Comparison of ENCODE assay signal across 37 mouse cellular contexts in genomic region chr11:55126663-55127062, GRCm38 (mm10). TPM values are rescaled to one million over a fixed set of nuclear protein-coding genes. Genes with fewer than 3 reads are reported as not detected.
"Had no signal": no experiment of that assay in that cellular context is flagged by ENCODE, and none has a peak within 500 bp of the region (broad histone marks: within the 10 kb centered on the region; RNA-seq: fewer than 3 reads in every experiment).

No protein-coding gene starts in this region.

- H3K36me3 ChIP-seq: heart, embryonic 10.5 days; heart, embryonic 12.5 days; hindbrain, embryonic 10.5 days; hindbrain, embryonic 12.5 days; intestine, embryonic 15.5 days; limb, embryonic 10.5 days; limb, embryonic 12.5 days had no signal

- H3K4me1 ChIP-seq: heart, embryonic 10.5 days; heart, embryonic 12.5 days; hindbrain, embryonic 10.5 days; hindbrain, embryonic 12.5 days; intestine, embryonic 15.5 days; limb, embryonic 10.5 days; limb, embryonic 12.5 days had no signal

- DNase-seq: gastrocnemius, adult 2 months; gastrocnemius, postnatal 10 days; gastrocnemius, postnatal 25 days; heart, adult 18-20 months; heart, postnatal 10 days; heart, postnatal 4 days; kidney, adult 18-20 months; kidney, adult 8-10 months; kidney, postnatal 10 days; kidney, postnatal 25 days had no signal

- H3K4me2 ChIP-seq: heart, embryonic 12.5 days; hindbrain, embryonic 12.5 days; intestine, embryonic 15.5 days; limb, embryonic 12.5 days had no signal

- H3K27ac ChIP-seq: gastrocnemius, adult 2 months; heart, embryonic 10.5 days; hindbrain, embryonic 10.5 days; hindbrain, embryonic 12.5 days; intestine, embryonic 15.5 days; left cerebral cortex, adult 2 months; limb, embryonic 10.5 days; limb, embryonic 12.5 days had no signal

- H3K9ac ChIP-seq: heart, embryonic 12.5 days; hindbrain, embryonic 12.5 days; intestine, embryonic 15.5 days; limb, embryonic 12.5 days had no signal

- H3K9me3 ChIP-seq: heart, embryonic 10.5 days; heart, embryonic 12.5 days; hindbrain, embryonic 10.5 days; hindbrain, embryonic 12.5 days; intestine, embryonic 15.5 days; limb, embryonic 10.5 days; limb, embryonic 12.5 days had no signal

- ATAC-seq: hindbrain, embryonic 16.5 days; inflammation-experienced regulatory T-cells, adult 6 months; intestine, embryonic 15.5 days; intestine, postnatal 0 days had no signal

- H3K27me3 ChIP-seq: heart, embryonic 12.5 days; hindbrain, embryonic 12.5 days; intestine, embryonic 15.5 days; limb, embryonic 12.5 days had no signal

- H3K4me3 ChIP-seq: gastrocnemius, adult 2 months; heart, embryonic 10.5 days; heart, embryonic 12.5 days; hindbrain, embryonic 10.5 days; hindbrain, embryonic 12.5 days; intestine, embryonic 15.5 days; left cerebral cortex, adult 2 months; limb, embryonic 10.5 days; limb, embryonic 12.5 days had no signal

RNA-seq across cellular contexts. Expression of gene Slc36a3, which starts 24.8 kb away (rescaled TPM):
- total RNA-seq: gastrocnemius, adult 2 months; gastrocnemius, postnatal 10 days; gastrocnemius, postnatal 25 days; gastrocnemius, postnatal 4 days; granulocyte monocyte progenitor cell, adult 5-6 weeks; heart, adult 18-20 months; heart, adult 8-10 months; heart, postnatal 10 days; heart, postnatal 25 days; heart, postnatal 4 days; layer of hippocampus, adult 18-20 months; layer of hippocampus, postnatal 10 days; layer of hippocampus, postnatal 25 days; left cerebral cortex, adult 2 months; left cerebral cortex, postnatal 14 days; left cerebral cortex, postnatal 36 days; liver, adult 2 months had no signal
- polyA plus RNA-seq: frontal cortex, adult 2 months; heart, embryonic 10.5 days; heart, embryonic 12.5 days; heart, embryonic 14.5 days; heart, embryonic 16.5 days; hindbrain, embryonic 10.5 days; hindbrain, embryonic 12.5 days; hindbrain, embryonic 16.5 days; intestine, embryonic 15.5 days; intestine, postnatal 0 days; kidney, embryonic 14.5 days; kidney, embryonic 16.5 days; limb, embryonic 10.5 days; limb, embryonic 12.5 days; limb, embryonic 14.5 days had no signal

RNA-seq across cellular contexts. Expression of gene Slc36a2, which starts 58.2 kb away (rescaled TPM):
- total RNA-seq: liver, adult 2 months had no signal
- polyA plus RNA-seq: intestine, postnatal 0 days; liver, adult 2 months had no signal
